Mouse (Mus musculus): ENCODE results near the gene Gys2.
"Not testable (repeated sequence)": the region's sequence is repeated elsewhere in the genome, so short reads cannot be mapped to it uniquely, and the experiment has no call there.

Gene Gys2

GRCm38 (mm10) chr6:142472801-142473203 is at the start of gene Gys2:
TSS of gene Gys2 (minus strand) at chr6:142473109.
- no peak for DNase-seq

DNA sequence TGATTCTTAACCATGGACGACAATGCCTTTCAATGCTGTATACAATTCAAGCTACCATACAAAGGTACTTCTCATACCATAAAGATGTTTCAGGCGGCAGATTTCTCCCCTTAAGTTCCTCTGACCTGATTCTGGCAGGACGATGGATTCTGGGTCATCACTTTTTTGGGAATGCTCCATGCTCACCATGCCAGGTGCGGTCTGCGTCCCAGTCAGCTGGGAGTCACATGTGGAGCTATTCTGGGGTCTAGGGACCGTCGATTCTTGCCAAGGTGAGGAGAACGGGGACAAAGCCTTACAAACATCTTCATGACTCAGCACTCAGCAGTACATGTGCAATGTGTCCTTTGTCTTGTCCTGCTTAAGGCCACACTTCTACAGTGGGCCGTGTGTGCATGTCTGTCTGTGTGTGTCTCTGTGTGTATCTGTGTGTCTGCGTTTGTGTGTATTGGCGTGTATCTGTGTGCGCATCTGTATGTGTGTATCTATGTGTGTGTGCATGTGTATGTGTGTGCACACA is 48.7 kb upstream of the Gys2 start:
- no peak for DNase-seq

GRCm38 (mm10) chr6:142519110-142519509 is 46.2 kb upstream of the Gys2 start:
- DNase-seq: no peak

GRCm38 (mm10) chr6:142515379-142515778 is 42.5 kb upstream of the Gys2 start:
- not testable (repeated sequence) for DNase-seq

GRCm38 (mm10) chr6:142514912-142515311 is 42.0 kb upstream of the Gys2 start:
- peak; percentile 27 for DNase-seq

- no peak for DNase-seq
Measured at GRCm38 (mm10) chr6:142512902-142513301, 40.0 kb upstream of the Gys2 start.

- no peak for DNase-seq
Measured at GRCm38 (mm10) chr6:142511516-142512135, 38.7 kb upstream of the Gys2 start.

DNA sequence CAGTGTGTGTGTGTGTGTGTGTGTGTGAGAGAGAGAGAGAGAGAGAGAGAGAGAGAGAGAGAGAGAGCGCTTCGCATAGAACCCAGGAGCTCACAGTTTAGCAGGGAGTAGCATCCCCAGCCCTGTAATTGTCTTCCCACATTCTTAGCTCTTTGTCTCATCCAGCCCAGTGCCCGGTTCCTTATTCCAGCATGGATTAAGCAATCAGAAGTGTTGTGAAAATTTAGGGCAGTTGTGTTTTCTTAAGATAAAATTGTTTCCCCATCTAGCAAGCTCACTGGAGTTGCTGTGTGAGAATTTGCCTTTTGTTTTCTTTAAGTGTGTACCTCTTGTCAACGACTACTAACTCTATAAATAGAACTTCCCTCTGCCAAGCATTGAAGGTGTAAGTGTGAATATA is 35.8 kb upstream of the Gys2 start:
- no peak for DNase-seq

- peak; percentile 90 for DNase-seq
Measured at GRCm38 (mm10) chr6:142507785-142508162, 34.9 kb upstream of the Gys2 start, which contains the start of gene Ldhb. TSS of gene Ldhb (minus strand) at chr6:142507957.

- DNase-seq: peak; percentile 59
Measured at GRCm38 (mm10) chr6:142507033-142507784, 34.3 kb upstream of the Gys2 start.

DNA sequence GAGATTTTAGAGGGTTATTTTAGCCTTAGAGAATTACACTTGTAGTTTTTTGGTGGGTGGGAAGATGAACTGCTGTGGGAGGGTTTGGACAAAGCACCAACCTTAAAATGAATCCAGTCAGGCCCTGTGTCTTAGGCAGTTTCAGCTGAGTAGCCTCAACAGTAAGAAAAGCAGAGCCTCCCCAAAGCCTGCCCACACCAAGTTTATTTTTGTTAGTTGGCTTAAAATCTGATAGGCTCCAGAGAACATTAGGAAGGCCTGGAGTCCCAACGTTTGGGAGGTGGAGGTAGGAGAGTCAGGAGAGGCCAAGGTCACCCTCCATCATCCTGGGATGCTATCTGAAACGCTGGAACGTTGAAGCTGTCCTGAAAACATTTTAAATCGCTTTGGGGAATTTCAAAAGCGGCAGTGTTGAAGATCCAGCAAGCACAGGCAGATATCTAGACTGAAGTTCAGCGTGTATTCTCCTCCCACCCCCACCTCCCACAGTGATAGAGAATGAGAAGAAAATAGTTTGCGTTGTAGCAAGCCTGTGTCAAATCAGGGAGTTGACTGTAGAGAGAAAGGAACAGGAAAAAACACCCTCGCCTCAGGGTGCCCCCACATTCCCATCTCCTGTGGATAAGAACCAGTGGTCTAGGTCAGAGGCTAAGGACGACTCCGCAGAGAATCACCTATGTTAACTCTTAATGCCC is 33.6 kb upstream of the Gys2 start:
- DNase-seq: no peak

DNA sequence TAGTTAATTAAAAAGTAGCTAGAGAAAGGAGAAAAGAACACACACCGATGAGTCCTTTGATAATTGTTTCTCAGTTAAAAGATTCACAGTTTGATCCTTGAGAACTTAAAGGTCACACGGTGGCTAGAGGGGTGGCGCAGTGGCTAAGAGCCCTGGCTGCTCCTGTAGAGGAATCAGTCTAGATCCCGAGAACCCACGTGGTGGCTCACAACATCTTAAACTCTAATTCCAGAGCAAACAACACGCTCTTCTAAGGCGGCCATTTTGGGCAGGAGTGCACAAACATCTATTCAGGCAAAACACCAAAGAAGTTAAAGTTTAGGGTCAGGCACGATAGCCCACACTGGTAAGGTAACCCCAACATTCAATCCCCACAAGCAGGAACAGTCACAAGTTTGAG is 30.7 kb upstream of the Gys2 start:
- DNase-seq: no peak

DNA sequence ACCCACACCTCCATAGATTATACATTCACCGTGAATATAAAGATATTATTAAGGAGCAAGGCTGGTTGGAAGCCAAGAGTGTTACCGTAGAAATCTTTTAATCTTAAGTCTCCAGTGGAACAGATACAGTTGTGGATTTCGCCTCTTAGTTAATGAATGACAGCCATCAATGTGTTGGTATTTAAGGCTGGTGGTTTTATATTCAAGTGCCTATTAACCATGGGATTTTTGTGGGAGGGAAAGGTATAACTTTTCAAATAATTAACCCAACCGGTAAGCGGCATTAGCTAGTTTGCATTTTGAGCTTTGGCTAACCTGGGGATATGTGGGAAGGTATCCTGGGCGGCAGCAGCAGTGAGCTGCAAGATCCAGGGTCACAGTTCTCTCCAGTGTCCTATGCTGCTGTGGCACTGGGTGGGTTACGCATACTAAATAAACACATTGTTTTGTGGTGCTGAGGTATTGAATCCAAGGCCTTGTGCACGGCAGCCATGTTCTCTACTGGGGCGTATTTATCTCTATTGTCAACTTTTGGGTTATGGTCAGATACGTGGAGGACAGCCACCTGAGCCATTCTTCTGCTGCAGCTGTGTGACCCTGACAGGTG is 29.7 kb upstream of the Gys2 start:
- DNase-seq: no peak

GRCm38 (mm10) chr6:142490114-142490513 is 17.2 kb upstream of the Gys2 start:
- DNase-seq: not testable (repeated sequence)

- DNase-seq: no peak
Measured at GRCm38 (mm10) chr6:142487638-142488037, 14.7 kb upstream of the Gys2 start.

DNA sequence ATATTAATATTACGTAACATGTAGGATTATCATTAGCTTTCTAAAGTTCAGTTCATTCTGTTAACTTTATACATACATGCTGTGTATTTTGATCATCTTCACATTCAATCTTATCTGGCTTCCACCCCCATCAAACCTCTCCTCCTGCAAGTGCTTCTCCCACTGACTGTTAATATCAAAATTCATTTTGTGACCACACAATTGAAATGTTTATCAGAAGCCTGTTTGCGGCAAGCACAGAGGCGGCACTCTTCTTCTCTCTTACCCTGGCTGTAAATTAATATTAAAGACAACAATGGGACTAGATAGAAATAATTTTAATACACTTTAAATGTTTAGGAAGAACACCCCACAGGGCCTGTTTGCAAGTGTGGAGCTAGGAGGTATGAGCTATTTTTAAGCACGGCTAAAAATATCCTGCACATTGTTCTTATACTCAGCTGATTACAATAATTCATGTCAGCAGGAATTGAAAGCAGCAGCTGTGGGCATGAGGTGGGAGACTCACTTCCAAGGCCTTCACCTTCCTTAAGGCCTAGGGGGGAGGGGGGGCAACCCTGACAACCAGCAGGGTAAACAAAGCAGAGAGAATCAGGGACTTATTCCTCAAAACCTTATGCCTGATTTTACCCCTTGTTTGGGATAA is 12.7 kb upstream of the Gys2 start:
- no peak for DNase-seq

DNA sequence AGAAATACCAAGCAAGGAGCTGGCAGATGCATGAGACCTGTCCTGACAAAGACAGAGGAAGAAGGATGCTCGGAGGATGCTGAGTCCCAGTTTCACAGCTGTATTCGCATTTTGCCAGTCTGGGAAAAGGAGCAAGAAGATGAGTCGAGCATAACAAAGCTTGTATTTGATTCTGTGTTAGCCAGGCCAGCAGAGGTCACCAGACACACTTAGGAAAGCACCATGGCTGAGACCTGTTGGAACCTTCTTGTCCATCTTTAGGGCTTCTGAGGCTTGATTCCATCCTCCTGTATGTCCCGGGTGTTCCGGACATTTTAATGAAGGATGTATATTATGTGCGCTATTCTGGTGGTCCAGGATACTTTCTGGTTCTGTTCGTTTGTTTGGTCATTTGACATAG is 4.3 kb upstream of the Gys2 start:
- DNase-seq: no peak

GRCm38 (mm10) chr6:142471141-142471540 is 1.8 kb downstream of the Gys2 start:
- DNase-seq: no peak

GRCm38 (mm10) chr6:142469602-142470001 is 3.3 kb downstream of the Gys2 start:
- DNase-seq: no peak

- no peak for DNase-seq
Measured at GRCm38 (mm10) chr6:142462194-142462593, 10.7 kb downstream of the Gys2 start.

- no peak for DNase-seq
Measured at GRCm38 (mm10) chr6:142459017-142459678, 13.8 kb downstream of the Gys2 start.

- DNase-seq: no peak
Measured at GRCm38 (mm10) chr6:142458010-142458409, 14.9 kb downstream of the Gys2 start.

Measured in cerebellum, adult 9-11 months (tissue).